Mouse (Mus musculus) stomach, postnatal 0 days (tissue): Measurements from ENCODE around the gene Hmga2. TPM values are rescaled to one million over a fixed set of nuclear protein-coding genes. Genes with fewer than 3 reads are reported as not detected.
A peak's percentile ranks its signal among the peaks of the same experiment; 100 is the strongest.

Experiments
- ATAC-seq: fragments of 200-750 bp; cut with Nextera tagmentation; 2 replicates; pipeline ENCODE4 v1.8.0; 2017; ENCODE audit not compliant: low FRiP score, low TSS enrichment
- DNase-seq: peaks from one replicate; pipeline ENCODE4 v3.0.0-alpha.2; 2016; ENCODE audit warnings: low spot score
- H3K27ac ChIP-seq: fragments of 300-500 bp; sonication (generic); replicated peaks from 2 replicates; pipeline ENCODE4 v1.5.1; 2014; ENCODE audit warnings: mild to moderate bottlenecking, control low read depth
- H3K27me3 ChIP-seq: fragments of 300-500 bp; sonication (generic); 2 replicates; pipeline ENCODE4 v1.6.1; 2014; ENCODE audit warnings: low read length; ENCODE audit not compliant: control insufficient read depth, insufficient read depth
- H3K36me3 ChIP-seq: fragments of 300-500 bp; sonication (generic); 2 replicates; pipeline ENCODE4 v1.6.1; 2014; ENCODE audit warnings: low read length, mixed read lengths; ENCODE audit not compliant: control insufficient read depth, insufficient read depth
- H3K4me1 ChIP-seq: fragments of 300-500 bp; sonication (generic); replicated peaks from 2 replicates; pipeline ENCODE4 v1.6.1; 2014; ENCODE audit warnings: antibody characterized with exemption; ENCODE audit not compliant: control insufficient read depth, insufficient read depth
- H3K4me2 ChIP-seq: fragments of 300-500 bp; sonication (generic); replicated peaks from 2 replicates; pipeline ENCODE4 v1.6.1; 2014; ENCODE audit warnings: low read depth, mild to moderate bottlenecking, control low read depth, moderate library complexity
- H3K4me3 ChIP-seq: fragments of 300-500 bp; sonication (generic); 2 replicates; pipeline ENCODE4 v1.5.1; 2014; ENCODE audit warnings: low read depth, low read length, control low read depth
- H3K9ac ChIP-seq: fragments of 300-500 bp; sonication (generic); 2 replicates; pipeline ENCODE4 v1.6.1; 2014; ENCODE audit warnings: mild to moderate bottlenecking, low read length, control low read depth, mixed read lengths
- H3K9me3 ChIP-seq: fragments of 300-500 bp; sonication (generic); 2 replicates; pipeline ENCODE4 v1.6.1; 2016; ENCODE audit warnings: low read length; ENCODE audit not compliant: control insufficient read depth
- CTCF ChIP-seq: IDR thresholded peaks from 2 replicates; pipeline ENCODE4 v1.5.1; 2016; ENCODE audit warnings: antibody characterized with exemption, low read depth, mild to moderate bottlenecking, moderate library complexity
- EP300 ChIP-seq: optimal IDR thresholded peaks from 2 replicates; pipeline ENCODE3; 2016; ENCODE audit warnings: antibody characterized with exemption
- WGBS: fragments of 180-500 bp; shearing (Covaris S2); extraction: QIAGEN DNeasy Blood & Tissue Kit; methylation state at CpG from one replicate; pipeline ENCODE4 v1.1.7; 2014; 5-methylcytosine and 5-hydroxymethylcytosine counted together
- polyA plus RNA-seq: library from polyadenylated mRNA; unstranded; fragments of >200 nt; fragmentation: Nextera tagmentation; extraction: Ambion mirVana; gene quantifications from 2 replicates; pipeline ENCODE4 v1.2.1, GENCODE M21; 2015

Gene Hmga2
- polyA plus RNA-seq: 3.1 and 3.6 TPM in 2 replicates

DNA sequence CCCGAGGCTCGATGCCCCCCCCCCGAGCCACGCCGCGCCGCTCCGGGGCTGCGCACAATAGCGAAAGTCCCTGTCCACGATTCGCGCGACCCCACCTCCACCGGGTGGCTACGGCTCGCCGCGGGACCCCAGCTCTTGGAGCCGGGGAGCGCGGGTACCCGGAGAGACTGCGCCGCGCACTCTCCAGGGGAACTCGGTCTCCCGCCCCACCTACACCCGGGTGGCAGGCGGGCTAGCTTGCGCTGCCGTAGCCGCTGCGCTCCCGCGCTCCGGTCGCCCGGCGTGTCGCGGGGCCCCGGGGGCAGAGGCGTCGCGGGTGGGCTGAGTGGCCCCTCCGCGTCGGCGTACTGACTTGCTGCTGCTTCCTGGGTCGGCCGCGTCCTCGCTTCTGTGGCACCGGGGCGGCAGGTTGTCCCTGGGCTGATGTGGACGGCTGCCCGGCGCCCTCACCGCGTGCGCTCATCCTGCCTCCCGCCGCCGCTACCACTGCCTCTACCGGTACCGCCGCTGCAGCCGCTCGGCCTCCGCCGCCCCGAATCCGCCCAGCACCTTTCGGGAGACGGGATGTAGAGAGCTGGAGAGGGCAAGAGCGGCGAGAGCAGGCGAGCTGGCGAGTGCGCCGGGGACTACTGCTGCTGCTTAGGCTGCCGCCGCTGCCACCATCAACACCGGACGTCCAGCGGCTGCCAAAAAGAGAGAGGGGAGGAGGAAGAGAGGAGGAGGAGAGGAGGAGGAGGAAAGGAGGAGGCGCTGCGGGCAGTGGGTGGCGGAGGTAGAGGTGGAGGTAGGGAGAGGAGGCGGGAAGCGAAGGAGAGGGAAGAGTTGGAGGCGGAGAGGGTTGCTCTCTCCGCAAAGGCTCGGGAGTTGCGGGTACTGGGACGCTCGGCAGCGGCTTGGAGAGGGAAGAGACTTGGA is at the start of gene Hmga2:
TSS of gene Hmga2 (minus strand) at position 869 of the 915 bp plus-strand sequence.
- Histone ChIP-seq H3K27ac (peak within 1 kb of the TSS; percentile 79), H3K4me1 (0 out of 2 replicates have a peak, but pooled peaks cover 2% of the 10 kb centered on the region), H3K9me3 (no peaks in the 10 kb centered on the region), H3K9ac (peak within 1 kb of the TSS; percentile 76), H3K4me3 (peak within 1 kb of the TSS; percentile 80), H3K4me2 (peak within 1 kb of the TSS; percentile 99), H3K27me3 (no peaks in the 10 kb centered on the region), H3K36me3 (no peaks in the 10 kb centered on the region)
- DNase-seq (peak; percentile 79), ATAC-seq (peak; percentile 66)
- TF ChIP-seq EP300 (no peak), CTCF (peak; percentile 25)
- under 1% methylated on average over 85 of the region's 99 CpGs for WGBS

DNA sequence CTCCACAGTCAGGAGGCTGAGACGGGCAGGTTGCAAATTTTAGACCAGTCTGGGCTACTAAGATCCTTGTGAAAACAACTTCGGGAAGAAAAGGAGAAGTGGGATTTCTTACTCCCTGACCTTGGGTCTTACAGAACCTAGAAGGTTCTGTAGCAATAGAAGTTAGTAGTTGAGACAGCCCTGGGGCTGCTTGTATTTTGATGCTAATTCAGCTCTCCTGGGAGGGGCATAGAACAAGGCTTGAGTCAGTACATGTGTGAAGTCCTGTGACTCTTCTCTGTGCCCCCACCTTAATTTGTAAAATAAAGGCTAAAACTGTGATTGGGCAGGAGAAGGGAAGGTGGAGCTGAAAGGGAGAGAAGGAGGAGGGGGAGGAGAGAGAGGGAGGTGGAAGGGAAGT is 46.7 kb upstream of the Hmga2 start:
- no peaks in the 10 kb centered on the region for H3K36me3 ChIP-seq
- no peaks in the 10 kb centered on the region for H3K27me3 ChIP-seq
- H3K4me3 ChIP-seq: no peak overlapping the region
- no peak overlapping the region for H3K9ac ChIP-seq
- WGBS: 87% methylated on average over 2 of the region's 2 CpGs
- no peak overlapping the region for H3K27ac ChIP-seq
- no peaks in the 10 kb centered on the region for H3K9me3 ChIP-seq
- no peak for TF ChIP-seq EP300
- H3K4me1 ChIP-seq: no peaks in the 10 kb centered on the region
- H3K4me2 ChIP-seq: no peak overlapping the region
- DNase-seq (no peak), ATAC-seq (no peak)

DNA sequence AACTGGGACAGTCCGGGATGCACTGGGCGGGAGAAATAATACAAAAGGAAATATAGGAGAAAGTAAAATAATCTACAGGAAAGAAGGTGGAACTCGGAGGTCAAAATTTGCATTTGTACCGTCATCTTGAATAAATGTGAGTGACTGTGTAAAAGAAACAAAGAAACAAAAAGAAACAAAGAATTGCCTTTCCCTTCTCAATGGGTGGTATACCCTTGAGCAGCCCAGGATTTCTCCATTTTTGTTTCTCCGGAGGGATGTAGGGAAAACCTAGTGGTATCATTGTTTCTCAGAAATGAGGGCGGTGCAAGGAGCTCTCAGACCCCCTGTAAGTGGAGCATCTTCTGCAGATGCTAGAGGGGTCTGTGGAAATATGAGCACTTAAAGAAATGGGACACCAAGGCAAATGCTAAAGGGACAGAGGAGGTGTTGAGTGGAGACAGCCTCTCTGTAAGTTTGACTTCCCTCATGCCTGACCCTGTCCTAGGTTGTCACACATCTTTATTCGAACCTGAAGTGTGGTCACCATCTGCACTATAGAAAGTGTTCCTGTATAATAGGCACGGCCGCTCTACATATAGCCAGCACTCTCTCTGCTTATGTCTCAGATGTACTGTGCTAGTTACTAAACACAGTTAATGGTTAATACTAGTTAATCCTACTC is 45.8 kb upstream of the Hmga2 start:
- Histone ChIP-seq H3K27ac (no peak overlapping the region), H3K4me3 (no peak overlapping the region), H3K9me3 (no peaks in the 10 kb centered on the region), H3K27me3 (no peaks in the 10 kb centered on the region), H3K4me2 (no peak overlapping the region), H3K4me1 (no peaks in the 10 kb centered on the region), H3K36me3 (no peaks in the 10 kb centered on the region), H3K9ac (no peak overlapping the region)
- 83% methylated on average over 9 of the region's 9 CpGs for WGBS
- DNase-seq (no peak), ATAC-seq (no peak)
- no peak for TF ChIP-seq EP300
- TF ChIP-seq CTCF: no peak

DNA sequence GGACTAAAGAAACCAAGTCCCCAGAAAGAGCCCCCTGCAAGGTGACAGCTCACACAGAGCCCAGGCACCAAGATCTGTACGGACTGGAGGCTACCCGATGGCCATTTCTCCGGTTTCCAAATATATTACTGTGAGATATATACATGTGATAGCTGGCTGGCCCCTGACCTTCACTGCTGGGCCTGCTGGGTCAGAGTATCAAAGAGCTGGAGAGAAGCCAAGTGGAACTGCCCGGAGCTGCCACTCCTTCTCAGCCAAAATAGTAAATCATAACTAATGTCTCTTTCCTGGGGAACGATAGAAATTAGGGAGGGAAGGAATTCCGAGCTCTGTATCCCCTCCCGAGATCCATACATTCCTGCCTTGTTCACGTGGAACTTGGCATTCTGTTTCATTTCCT is 40.0 kb upstream of the Hmga2 start:
- ATAC-seq: no peak
- H3K9me3 ChIP-seq: no peaks in the 10 kb centered on the region
- WGBS: 16% methylated on average over 8 of the region's 8 CpGs

DNA sequence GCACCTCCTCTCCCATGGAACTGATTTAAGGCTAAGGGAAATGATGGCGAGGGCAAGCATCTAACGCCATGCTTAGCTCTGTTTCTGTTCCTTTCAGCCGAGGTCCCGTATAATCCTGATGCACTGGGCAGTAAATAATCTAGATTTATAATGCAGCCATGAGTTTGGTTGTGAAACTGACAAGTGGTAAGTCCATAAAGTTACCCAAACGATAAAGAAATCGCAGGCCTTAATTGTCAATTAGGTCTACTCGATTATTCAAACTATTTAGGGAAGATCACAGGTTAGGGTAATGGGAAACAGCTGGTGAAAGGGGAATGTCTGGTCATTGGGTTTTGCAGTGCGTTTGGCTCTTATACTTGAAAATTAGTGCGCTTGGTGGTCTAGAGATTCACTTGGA is 37.5 kb upstream of the Hmga2 start:
- H3K27me3 ChIP-seq: no peaks in the 10 kb centered on the region
- no peaks in the 10 kb centered on the region for H3K4me1 ChIP-seq
- DNase-seq (no peak), ATAC-seq (no peak)
- no peak overlapping the region for H3K4me3 ChIP-seq
- H3K27ac ChIP-seq: no peak overlapping the region
- no peaks in the 10 kb centered on the region for H3K36me3 ChIP-seq
- no peak for TF ChIP-seq CTCF
- TF ChIP-seq EP300: no peak
- no peak overlapping the region for H3K9ac ChIP-seq
- 74% methylated on average over 9 of the region's 9 CpGs for WGBS
- H3K9me3 ChIP-seq: no peaks in the 10 kb centered on the region
- H3K4me2 ChIP-seq: no peak overlapping the region

More for the DNA sequence above, 40.0 kb upstream of the Hmga2 start:
- H3K4me3 ChIP-seq: no peak overlapping the region
- H3K36me3 ChIP-seq: no peaks in the 10 kb centered on the region
- TF ChIP-seq EP300 (no peak), CTCF (no peak)
- no peaks in the 10 kb centered on the region for H3K4me1 ChIP-seq
- no peak overlapping the region for H3K27ac ChIP-seq
- no peak for DNase-seq
- no peak overlapping the region for H3K9ac ChIP-seq
- no peak overlapping the region for H3K4me2 ChIP-seq
- no peaks in the 10 kb centered on the region for H3K27me3 ChIP-seq

DNA sequence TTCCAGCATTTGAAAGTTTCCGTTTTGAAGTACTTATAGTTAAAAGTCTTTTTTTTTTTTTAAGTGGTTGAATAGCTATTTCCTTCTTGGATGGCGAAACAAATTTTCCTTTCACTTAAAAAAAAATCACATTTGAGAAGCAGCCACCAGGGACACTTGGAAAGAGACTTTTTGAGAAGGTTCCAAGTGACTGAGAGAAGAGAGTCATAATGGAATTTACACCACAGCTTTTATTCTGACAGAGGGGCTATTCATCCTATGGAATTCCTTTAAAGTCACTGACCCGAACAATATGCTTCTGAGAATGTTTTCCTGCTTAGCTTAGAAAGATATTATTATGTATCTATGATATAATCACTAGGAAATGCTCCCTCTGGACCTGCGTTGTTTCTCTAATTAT is 36.7 kb upstream of the Hmga2 start:
- ATAC-seq (no peak), DNase-seq (no peak)
- Histone ChIP-seq H3K4me3 (no peak overlapping the region), H3K4me1 (no peaks in the 10 kb centered on the region), H3K9me3 (no peaks in the 10 kb centered on the region), H3K4me2 (no peak overlapping the region), H3K27me3 (no peaks in the 10 kb centered on the region), H3K9ac (no peak overlapping the region), H3K27ac (no peak overlapping the region), H3K36me3 (no peaks in the 10 kb centered on the region)
- WGBS: 53% methylated on average over 4 of the region's 4 CpGs
- TF ChIP-seq EP300 (no peak), CTCF (no peak)
